Mouse (Mus musculus) G1E (cell line): ENCODE measurements around the gene Olfr572.

ENCODE experiments used
- CTCF ChIP-seq: IDR thresholded peaks from 2 replicates; pipeline ENCODE4 v1.5.1; 2012; ENCODE audit warnings: low read depth, low read length, inconsistent platforms, mixed read lengths
- GATA1 ChIP-seq: IDR thresholded peaks from 2 replicates; pipeline ENCODE4 v1.6.1; 2012; ENCODE audit warnings: borderline replicate concordance, low read length, inconsistent platforms, mixed read lengths
- TAL1 ChIP-seq: conservative IDR thresholded peaks from 2 replicates; pipeline ENCODE4 v1.6.1; 2012; ENCODE audit warnings: low read depth, low read length, inconsistent platforms, mixed read lengths

GRCm38 (mm10) chr7:102943417-102943816 lies 19.2 kb downstream of the Olfr572 start:
- no peak for TF ChIP-seq CTCF
- TF ChIP-seq GATA1: no peak
- no peak for TF ChIP-seq TAL1
